Mouse (Mus musculus) regulatory T cell (primary cell): ENCODE measurements around the gene BC030867.

Source experiments
- in situ Hi-C: fragments of 300-600 bp; cut with MboI, MseI; formaldehyde crosslinking; loops from one replicate; pipeline ENCODE4 v1.15.1; 2025; ENCODE audit warnings: high pct_unique_total_duplicates

BC030867 gene

GRCm38 (mm10) chr11:102289511-102290100, 40.9 kb downstream of the BC030867 start:
- in situ Hi-C loops = loop anchor here (10.0 kb wide), 1 partner anchor 115 kb away; the partner anchor contains the start of gene Slc25a39

- in situ Hi-C loops = loop anchor here (10.0 kb wide), 1 partner anchor 115 kb away; the partner anchor contains the start of gene Slc25a39
These were observed 41.5 kb downstream of the BC030867 start for GRCm38 (mm10) chr11:102290141-102290540.

- in situ Hi-C loops = loop anchor here (10.0 kb wide), 1 partner anchor 114 kb away; the partner anchor contains the start of gene Slc25a39
These were observed 42.4 kb downstream of the BC030867 start for GRCm38 (mm10) chr11:102291051-102291535.

GRCm38 (mm10) chr11:102293971-102294370, 45.3 kb downstream of the BC030867 start:
- in situ Hi-C loops = loop anchor here (10.0 kb wide), 1 partner anchor 111 kb away; the partner anchor contains the start of gene Slc25a39

GRCm38 (mm10) chr11:102294416-102294815, 45.7 kb downstream of the BC030867 start:
- in situ Hi-C loops = loop anchor here (10.0 kb wide), 1 partner anchor 110 kb away; the partner anchor contains the start of gene Slc25a39

GRCm38 (mm10) chr11:102294887-102295597, 46.4 kb downstream of the BC030867 start:
- in situ Hi-C loops = loop anchor here (10.0 kb wide), 1 partner anchor 110 kb away; the partner anchor contains the start of gene Slc25a39

- in situ Hi-C loops = loop anchor here (10.0 kb wide), 1 partner anchor 109 kb away; the partner anchor contains the start of gene Slc25a39
These were observed 47.2 kb downstream of the BC030867 start for GRCm38 (mm10) chr11:102295598-102296471.

GRCm38 (mm10) chr11:102296491-102297472, 48.1 kb downstream of the BC030867 start, which contains the start of gene Atxn7l3:
Gene Atxn7l3 (minus strand): TSS chr11:102296631.
- in situ Hi-C loops = loop anchor here (10.0 kb wide), 1 partner anchor 108 kb away; the partner anchor contains the start of gene Slc25a39

- in situ Hi-C loops = loop anchor here (10.0 kb wide), 1 partner anchor 107 kb away; the partner anchor contains the start of gene Slc25a39
These were observed 49.2 kb downstream of the BC030867 start for GRCm38 (mm10) chr11:102297577-102298556.

- in situ Hi-C loops = loop anchor here (10.0 kb wide), 1 partner anchor 105 kb away; the partner anchor contains the start of gene Slc25a39
These were observed 51.2 kb downstream of the BC030867 start for GRCm38 (mm10) chr11:102299839-102300238.

GRCm38 (mm10) chr11:102304141-102304540, 55.5 kb downstream of the BC030867 start:
- in situ Hi-C loops = no loop called here

- in situ Hi-C loops = no loop called here
These were observed 56.7 kb downstream of the BC030867 start for GRCm38 (mm10) chr11:102305359-102305758.

GRCm38 (mm10) chr11:102308104-102308503, 59.4 kb downstream of the BC030867 start:
- in situ Hi-C loops = no loop called here

GRCm38 (mm10) chr11:102308979-102309378, 60.3 kb downstream of the BC030867 start:
- in situ Hi-C loops = no loop called here

GRCm38 (mm10) chr11:102309821-102310617, 61.3 kb downstream of the BC030867 start:
- in situ Hi-C loops = loop anchor here (5.0 kb wide), 1 partner anchor 122 kb away; the partner anchor contains the start of gene Grn

GRCm38 (mm10) chr11:102310768-102311695, 62.4 kb downstream of the BC030867 start:
- in situ Hi-C loops = loop anchor here (5.0 kb wide), 1 partner anchor 121 kb away; the partner anchor contains the start of gene Grn
